ENCODE assay signal across 9 mouse cellular contexts in genomic region chr12:76676477-76676876, GRCm38 (mm10). TPM values are rescaled to one million over a fixed set of nuclear protein-coding genes. Genes with fewer than 3 reads are reported as not detected.
DNase-seq lines count a peak whose midpoint lies in the region; ATAC-seq and TF ChIP-seq lines count a peak whose summit lies in the region.
"Had no signal": no experiment of that assay in that cellular context is flagged by ENCODE, and none has a peak within 500 bp of the region (broad histone marks: within the 10 kb centered on the region; RNA-seq: fewer than 3 reads in every experiment).

No protein-coding gene starts in this region.

- no peaks in the 10 kb centered on the region for H3K36me3 ChIP-seq in forebrain, embryonic 10.5 days (replicated peaks)
- no peaks in the 10 kb centered on the region for H3K36me3 ChIP-seq in forebrain, embryonic 16.5 days (ENCODE audit: control insufficient read depth, insufficient read depth)
- peaks cover 49% of the 10 kb centered on the region for H3K36me3 ChIP-seq in G1E (replicated peaks)
- no peaks in the 10 kb centered on the region for H3K36me3 ChIP-seq in intestine, postnatal 0 days (ENCODE audit: control insufficient read depth, insufficient read depth)

- H3K9ac ChIP-seq in forebrain, embryonic 16.5 days (replicated peaks; ENCODE audit: low read depth, low read length), result no peak overlapping the region
- H3K9ac ChIP-seq in intestine, postnatal 0 days (ENCODE audit: low read depth, low read length), result no peak overlapping the region

- 89% methylated on average over 22 of the region's 22 CpGs for WGBS in forebrain, embryonic 10.5 days
- WGBS in forebrain, embryonic 16.5 days, result 90% methylated on average over 22 of the region's 22 CpGs
- WGBS in intestine, postnatal 0 days, result 55% methylated on average over 22 of the region's 22 CpGs

- no peak for TF ChIP-seq CTCF in layer of hippocampus, adult 2 months (conservative IDR thresholded peaks at IDR 0.05)
- no peak for TF ChIP-seq CTCF in G1E (IDR thresholded peaks at IDR 0.05; ENCODE audit: low read depth, low read length)
- TF ChIP-seq CTCF in intestine, postnatal 0 days (IDR thresholded peaks at IDR 0.05; ENCODE audit: low read depth), result no peak

- no peaks in the 10 kb centered on the region for H3K9me3 ChIP-seq in forebrain, embryonic 10.5 days
- H3K9me3 ChIP-seq in forebrain, embryonic 16.5 days (ENCODE audit: control insufficient read depth, low read length), result no peaks in the 10 kb centered on the region
- no peaks in the 10 kb centered on the region for H3K9me3 ChIP-seq in G1E (replicated peaks)
- no peaks in the 10 kb centered on the region for H3K9me3 ChIP-seq in intestine, postnatal 0 days (ENCODE audit: control insufficient read depth)

- peak overlapping the region; percentile 58 for H3K27ac ChIP-seq in forebrain, embryonic 10.5 days
- H3K27ac ChIP-seq in forebrain, embryonic 16.5 days (ENCODE audit: low read length), result no peak overlapping the region
- H3K27ac ChIP-seq in layer of hippocampus, adult 2 months, result peak overlapping the region; percentile 70
- H3K27ac ChIP-seq in intestine, postnatal 0 days (ENCODE audit: low read depth, low read length), result no peak overlapping the region; the same call in 1 of the 2 replicates

- peaks cover 29% of the 10 kb centered on the region for H3K4me1 ChIP-seq in forebrain, embryonic 10.5 days
- peaks cover 8% of the 10 kb centered on the region; the same call in 1 of the 2 replicates for H3K4me1 ChIP-seq in forebrain, embryonic 16.5 days (replicated peaks; ENCODE audit: control insufficient read depth, insufficient read depth, low read length)
- H3K4me1 ChIP-seq in G1E (ENCODE audit: insufficient read depth, low read depth, low read length), result peaks cover 95% of the 10 kb centered on the region
- H3K4me1 ChIP-seq in intestine, postnatal 0 days (replicated peaks; ENCODE audit: control insufficient read depth, insufficient read depth, low read length), result no peaks in the 10 kb centered on the region

- ATAC-seq in forebrain, embryonic 16.5 days, result no peak
- ATAC-seq in G1E (ENCODE audit: extremely low read depth, insufficient number of reproducible peaks, low FRiP score, poor library complexity, severe bottlenecking), result no peak
- no peak for ATAC-seq in intestine, postnatal 0 days

- no peaks in the 10 kb centered on the region for H3K27me3 ChIP-seq in forebrain, embryonic 10.5 days (ENCODE audit: poor library complexity, severe bottlenecking)
- no peaks in the 10 kb centered on the region for H3K27me3 ChIP-seq in forebrain, embryonic 16.5 days (replicated peaks; ENCODE audit: control insufficient read depth, insufficient read depth, low read length)
- H3K27me3 ChIP-seq in G1E (ENCODE audit: insufficient read depth, low read length), result no peaks in the 10 kb centered on the region
- no peaks in the 10 kb centered on the region for H3K27me3 ChIP-seq in intestine, postnatal 0 days (replicated peaks; ENCODE audit: control insufficient read depth, insufficient read depth, low read length)

- H3K4me2 ChIP-seq in forebrain, embryonic 16.5 days (ENCODE audit: low read length), result no peak overlapping the region
- H3K4me2 ChIP-seq in intestine, postnatal 0 days (replicated peaks; ENCODE audit: low read depth), result peak overlapping the region; percentile 51

- H3K4me3 ChIP-seq in forebrain, embryonic 10.5 days, result no peak overlapping the region
- no peak overlapping the region for H3K4me3 ChIP-seq in forebrain, embryonic 16.5 days (replicated peaks; ENCODE audit: low read length)
- no peak overlapping the region for H3K4me3 ChIP-seq in layer of hippocampus, adult 2 months
- peak overlapping the region; percentile 67; the same call in 1 of the 2 replicates for H3K4me3 ChIP-seq in G1E (ENCODE audit: low read depth, low read length)
- H3K4me3 ChIP-seq in intestine, postnatal 0 days (ENCODE audit: low read depth, low read length), result no peak overlapping the region

- no peak for DNase-seq in forebrain, embryonic 10.5 days (ENCODE audit: extremely low spot score, low spot score)
- no peak for DNase-seq in layer of hippocampus, adult 2 months (ENCODE audit: low spot score in 2 of 2)
- no peak for DNase-seq in layer of hippocampus, postnatal 14 days (ENCODE audit: low spot score in 2 of 2)
- DNase-seq in G1E (ENCODE audit: low spot score), result no peak
- no peak for DNase-seq in thymus, postnatal 0 days (ENCODE audit: low spot score)
- no peak for DNase-seq in kidney, postnatal 25 days
- DNase-seq: cerebellum, adult 11-12 months had no signal

RNA-seq across cellular contexts. Expression of gene Sptb, which starts 33.9 kb away (rescaled TPM):
- 3.5 and 5.4 TPM in 2 replicates for polyA plus RNA-seq in forebrain, embryonic 10.5 days (2016; fragmentation: Nextera tagmentation; extraction: Ambion mirVana)
- polyA plus RNA-seq in forebrain, embryonic 16.5 days (2015; fragmentation: Nextera tagmentation; extraction: Ambion mirVana), result 1.4 and 1.9 TPM in 2 replicates
- total RNA-seq in layer of hippocampus, adult 2 months (2021), result 100 to 1,000 TPM; 134 TPM
- 10 to 100 TPM; 86.2 to 86.6 TPM for total RNA-seq in layer of hippocampus, postnatal 14 days (2021)
- total RNA-seq in G1E (2014; fragmentation: Nextera tagmentation), result 151 and 231 TPM in 2 replicates
- 64.1 and 78.7 TPM in 2 replicates for total RNA-seq in G1E (2017)
- polyA plus RNA-seq in G1E (2012), result 158 and 169 TPM in 2 replicates
- 0.26 and 0.35 TPM in 2 replicates for polyA plus RNA-seq in intestine, postnatal 0 days (2015; fragmentation: Nextera tagmentation; extraction: Ambion mirVana)
- polyA plus RNA-seq in thymus, postnatal 0 days (2015; fragmentation: Nextera tagmentation; extraction: Ambion mirVana), result 0.29 and 0.31 TPM in 2 replicates

Comparison
In these comparisons a context has a peak if more than half of its experiments do, and no peak if none do; other contexts are left out.
1. H3K27ac ChIP-seq: peak in forebrain, embryonic 10.5 days (single experiment) and layer of hippocampus, adult 2 months (single experiment); none in forebrain, embryonic 16.5 days (single experiment) and intestine, postnatal 0 days (single experiment).
2. RNA of gene Sptb, which starts 33.9 kb away (polyA plus RNA-seq): 158 to 169 TPM in G1E; 3.5 to 5.4 TPM in forebrain, embryonic 10.5 days, 1.4 to 1.9 TPM in forebrain, embryonic 16.5 days, 0.26 to 0.35 TPM in intestine, postnatal 0 days and 0.29 to 0.31 TPM in thymus, postnatal 0 days; every median in the first group is over 10 times any median in the second.